Comparison of ENCODE assay signal across 8 mouse cellular contexts in the genomic region with DNA sequence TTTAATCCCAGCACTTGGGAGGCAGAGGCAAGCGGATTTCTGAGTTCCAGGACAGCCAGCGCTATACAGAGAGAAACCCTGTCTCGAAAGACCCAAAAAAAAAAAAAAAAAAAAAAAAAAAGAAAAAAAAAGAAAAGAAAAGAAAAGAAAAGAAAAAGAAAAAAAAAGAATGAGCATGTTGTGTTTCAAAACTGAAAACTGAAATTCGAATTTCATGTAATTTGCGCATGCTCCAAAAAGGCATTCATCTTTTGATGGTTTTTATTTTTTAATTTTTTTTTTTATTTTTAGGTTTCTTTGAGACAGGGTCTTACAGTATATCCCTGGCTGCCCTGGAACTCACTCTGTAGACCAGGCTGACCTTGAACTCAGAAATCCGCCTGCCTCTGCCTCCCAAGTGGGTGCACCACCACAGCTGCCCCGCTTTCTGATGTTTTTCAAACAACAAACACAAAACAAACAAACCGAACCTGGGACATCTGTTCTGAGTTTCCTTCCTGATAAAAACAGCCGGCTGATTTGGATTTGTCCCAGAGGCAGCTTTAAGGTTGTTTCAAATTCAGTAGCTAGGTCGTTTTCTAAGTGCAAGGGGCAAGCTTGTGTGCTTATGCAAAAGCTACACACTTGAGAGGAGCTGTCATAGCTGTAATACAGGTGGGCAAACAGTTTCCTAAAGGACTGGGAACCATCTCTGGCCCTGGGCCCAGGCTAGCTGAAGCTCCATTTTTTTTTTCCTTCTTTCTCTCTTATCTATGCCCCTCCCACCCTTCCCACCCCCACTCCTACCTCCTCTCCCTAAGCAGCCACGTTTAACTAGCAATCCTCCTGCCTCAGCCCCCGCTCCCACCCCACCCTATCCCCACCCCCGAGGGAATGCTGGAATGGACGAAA. TPM values are rescaled to one million over a fixed set of nuclear protein-coding genes. Genes with fewer than 3 reads are reported as not detected.
DNase-seq lines count a peak whose midpoint lies in the region; ATAC-seq and TF ChIP-seq lines count a peak whose summit lies in the region.

No protein-coding gene starts in this region.

- WGBS in embryonic facial prominence, embryonic 15.5 days = 46% methylated on average over 14 of the region's 14 CpGs
- WGBS in intestine, embryonic 14.5 days = 53% methylated on average over 14 of the region's 14 CpGs

- no peaks in the 10 kb centered on the region for H3K27me3 ChIP-seq in ES-Bruce4 (ENCODE audit: control insufficient read depth, insufficient read depth, low read length, poor library complexity, severe bottlenecking)
- H3K27me3 ChIP-seq in embryonic facial prominence, embryonic 15.5 days = no peaks in the 10 kb centered on the region
- H3K27me3 ChIP-seq in intestine, embryonic 14.5 days (replicated peaks; ENCODE audit: control insufficient read depth, insufficient read depth, low read length) = no peaks in the 10 kb centered on the region

- no peaks in the 10 kb centered on the region for H3K9me3 ChIP-seq in ES-Bruce4 (replicated peaks; ENCODE audit: control insufficient read depth, insufficient read depth, low read length, poor library complexity, severe bottlenecking)
- H3K9me3 ChIP-seq in embryonic facial prominence, embryonic 15.5 days (replicated peaks) = no peaks in the 10 kb centered on the region
- H3K9me3 ChIP-seq in intestine, embryonic 14.5 days (ENCODE audit: control insufficient read depth, low read length) = no peaks in the 10 kb centered on the region

- peak overlapping the region; percentile 97 for H3K9ac ChIP-seq in ES-Bruce4 (ENCODE audit: low read depth, poor library complexity, severe bottlenecking)
- no peak overlapping the region; the same call in 1 of the 2 replicates for H3K9ac ChIP-seq in embryonic facial prominence, embryonic 15.5 days
- peak overlapping the region; percentile 94 for H3K9ac ChIP-seq in intestine, embryonic 14.5 days (ENCODE audit: low read length)

- peak overlapping the region; percentile 57 for H3K4me3 ChIP-seq in ES-Bruce4 (ENCODE audit: low read depth, low read length)
- peak overlapping the region; percentile 77 for H3K4me3 ChIP-seq in embryonic facial prominence, embryonic 15.5 days (replicated peaks)
- peak overlapping the region; percentile 90 for H3K4me3 ChIP-seq in intestine, embryonic 14.5 days (ENCODE audit: low read depth, low read length)

- no peak for TF ChIP-seq EP300 in ES-Bruce4 (IDR thresholded peaks at IDR 0.05; ENCODE audit: insufficient read depth, low read depth, low read length)

- H3K36me3 ChIP-seq in ES-Bruce4 (ENCODE audit: control insufficient read depth, insufficient read depth, low read length, poor library complexity, severe bottlenecking) = peaks cover 15% of the 10 kb centered on the region
- 0 out of 2 replicates have a peak, but pooled peaks cover 1% of the 10 kb centered on the region for H3K36me3 ChIP-seq in embryonic facial prominence, embryonic 15.5 days
- no peaks in the 10 kb centered on the region for H3K36me3 ChIP-seq in intestine, embryonic 14.5 days (ENCODE audit: control insufficient read depth, insufficient read depth, low read length)

- intact Hi-C loops in heart, postnatal 25 days (cut with DNase I) = no loop called here

- peak; percentile 2 for DNase-seq in heart, adult 8-10 months (ENCODE audit: low spot score)
- DNase-seq in heart, postnatal 25 days (ENCODE audit: low spot score) = no peak
- DNase-seq in intestine, embryonic 14.5 days (ENCODE audit: low spot score) = no peak
- no peak for DNase-seq in embryo, embryonic 9.5 days (ENCODE audit: extremely low spot score)
- DNase-seq in thymus, postnatal 4 days = no peak

- peaks cover 1% of the 10 kb centered on the region for H3K4me1 ChIP-seq in ES-Bruce4 (ENCODE audit: control insufficient read depth, insufficient read depth, low read length)
- H3K4me1 ChIP-seq in embryonic facial prominence, embryonic 15.5 days = no peaks in the 10 kb centered on the region
- H3K4me1 ChIP-seq in intestine, embryonic 14.5 days (replicated peaks; ENCODE audit: control insufficient read depth, insufficient read depth, low read length) = peaks cover 2% of the 10 kb centered on the region; the same call in 1 of the 2 replicates

- no peak for TF ChIP-seq POLR2A in ES-Bruce4 (IDR thresholded peaks at IDR 0.05; ENCODE audit: insufficient read depth, low read length)

- H3K27ac ChIP-seq in ES-Bruce4 (ENCODE audit: insufficient read depth, low read length) = peak overlapping the region; percentile 92
- peak overlapping the region; percentile 13; the same call in 1 of the 2 replicates for H3K27ac ChIP-seq in embryonic facial prominence, embryonic 15.5 days (replicated peaks)
- H3K27ac ChIP-seq in intestine, embryonic 14.5 days (ENCODE audit: low read depth) = peak overlapping the region; percentile 74

- H3K4me2 ChIP-seq in embryonic facial prominence, embryonic 15.5 days (replicated peaks) = peak overlapping the region; percentile 52
- peak overlapping the region; percentile 83 for H3K4me2 ChIP-seq in intestine, embryonic 14.5 days (ENCODE audit: low read length)

- peak; percentile 63 for ATAC-seq in embryonic facial prominence, embryonic 15.5 days (ENCODE audit: insufficient number of reproducible peaks, low FRiP score, low TSS enrichment, low read depth)
- peak; percentile 70; the same call in 1 of the 2 replicates for ATAC-seq in intestine, embryonic 14.5 days (replicated peaks; ENCODE audit: low FRiP score, low TSS enrichment, low read depth)
- ATAC-seq in megakaryocyte-erythroid progenitor cell, adult 5-6 weeks (replicated peaks; ENCODE audit: low FRiP score, low TSS enrichment, poor library complexity, severe bottlenecking) = 0 out of 2 replicates have a peak, but pooled peaks have one; percentile 3

- no peak for TF ChIP-seq CTCF in ES-Bruce4 (IDR thresholded peaks at IDR 0.05; ENCODE audit: low read depth, low read length)

RNA-seq across cellular contexts. Expression of a gene that starts 0.7 kb away (rescaled TPM):
- 1 to 10 TPM; 5.9 to 8.4 (median 6.5) TPM for total RNA-seq in heart, adult 8-10 months (2022)
- 1 to 10 TPM; 7.7 to 8.1 TPM for total RNA-seq in heart, postnatal 25 days (2021)
- polyA plus RNA-seq in ES-Bruce4 (2011; ENCODE audit: insufficient read depth, insufficient read length, low read depth, missing spikeins) = 59.7 and 63.2 TPM in 2 replicates
- polyA plus RNA-seq in embryonic facial prominence, embryonic 15.5 days (2015; fragmentation: Nextera tagmentation; extraction: Ambion mirVana) = 14.8 and 16.4 TPM in 2 replicates
- polyA plus RNA-seq in intestine, embryonic 14.5 days (2014; fragmentation: Nextera tagmentation; extraction: Ambion mirVana) = 25.2 and 26.7 TPM in 2 replicates
- 15.2 and 25.8 TPM in 2 replicates for total RNA-seq in megakaryocyte-erythroid progenitor cell, adult 5-6 weeks (2014; fragmentation: Nextera tagmentation)
- 9.3 and 11.9 TPM in 2 replicates for total RNA-seq in megakaryocyte-erythroid progenitor cell, adult 5-6 weeks (2017)

Comparison
In these comparisons a context has a peak if more than half of its experiments do, and no peak if none do; other contexts are left out.
1. H3K27ac ChIP-seq: peak in every context shown above with its lines; median percentile 92 in ES-Bruce4; 74 in intestine, embryonic 14.5 days; 13 in embryonic facial prominence, embryonic 15.5 days.
2. ATAC-seq: peak in every context shown above with its lines; median percentile 70 in intestine, embryonic 14.5 days; 63 in embryonic facial prominence, embryonic 15.5 days; 3 in megakaryocyte-erythroid progenitor cell, adult 5-6 weeks.